Mouse (Mus musculus) erythroblast, embryonic 14.5 days (primary cell): Measurements from ENCODE around the gene Zfp335.

Source experiments
- GATA1 ChIP-seq: IDR thresholded peaks from 2 replicates; pipeline ENCODE4 v1.6.1; 2012; ENCODE audit warnings: low read length, inconsistent platforms, mixed read lengths
- TAL1 ChIP-seq: IDR thresholded peaks from 3 replicates; pipeline ENCODE4 v1.6.1; 2012; ENCODE audit warnings: low read length, inconsistent platforms, mixed read lengths

- TF ChIP-seq GATA1, result no peak
- TF ChIP-seq TAL1, result no peak
Observed at GRCm38 (mm10) chr2:164923291-164923690, 11.7 kb upstream of the Zfp335 start.
